Mouse (Mus musculus): ENCODE data around the gene Grid1. TPM values are rescaled to one million over a fixed set of nuclear protein-coding genes. Genes with fewer than 3 reads are reported as not detected.

The Grid1 gene
- polyA plus RNA-seq, 1 experiment from 2014 or later, result not detected

DNA sequence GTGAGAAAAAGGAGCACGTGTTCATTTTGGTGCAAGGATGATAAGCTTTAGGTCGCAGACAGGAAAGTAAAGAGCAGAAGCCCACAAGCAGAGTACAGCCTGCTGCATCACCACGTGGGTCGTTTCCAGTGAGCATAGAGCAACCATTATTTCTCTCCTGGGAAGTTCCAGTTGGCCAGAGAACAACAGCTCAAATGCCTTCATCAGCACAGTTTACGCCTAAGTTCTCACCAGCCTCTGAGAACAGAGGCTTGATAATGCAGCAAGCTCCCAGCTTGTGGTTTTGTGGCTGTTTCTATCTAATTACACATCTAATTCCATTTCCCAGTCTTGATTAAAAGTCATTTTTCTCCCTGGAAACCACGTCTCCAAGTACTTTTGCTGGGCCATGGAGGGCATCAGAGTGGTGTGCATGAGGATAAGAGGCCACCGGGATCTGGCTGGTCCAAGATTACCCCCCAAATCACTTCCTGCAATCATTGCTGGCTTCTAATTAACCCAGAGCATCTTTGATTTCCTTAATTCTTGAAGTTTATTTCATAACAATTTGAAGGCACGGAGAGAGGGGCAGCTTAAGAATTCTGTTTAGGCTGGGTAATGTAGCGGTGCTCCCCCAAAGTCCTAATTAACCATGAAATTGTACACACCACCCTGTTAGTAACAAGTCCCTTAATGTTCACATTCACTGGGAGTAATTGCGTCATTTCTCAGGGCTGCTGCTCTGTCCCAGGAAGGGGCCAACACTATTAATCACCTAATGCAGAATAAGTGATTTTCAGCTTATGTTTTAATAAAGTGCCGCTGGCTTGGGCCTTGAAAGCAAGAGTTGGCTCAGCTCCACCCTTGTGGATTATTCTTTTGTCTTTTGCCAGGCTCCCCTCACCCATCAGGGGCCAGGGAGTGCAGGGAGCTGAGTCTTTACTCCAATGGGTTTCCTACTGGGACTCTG, 292.7 kb downstream of the Grid1 start:
- TF ChIP-seq CTCF (IDR thresholded peaks at IDR 0.05), result no peak
- ChIA-PET POLR2A (no interaction called here), CTCF (interaction anchor here (1.0 kb wide), 1 partner anchor 13 kb away, joined by 3 read pairs; no protein-coding TSS in a partner anchor)
- no peak for DNase-seq (ENCODE audit: low read depth, low spot score)
- ATAC-seq, result no peak
- in situ Hi-C loops (cut with MboI; ENCODE audit: low pct_unique_long_range_greater_than_20kb), result loop anchor here (10.0 kb wide), 1 partner anchor 298 kb away; no protein-coding TSS in a partner anchor
- H3K27me3 ChIP-seq, result peaks cover 25% of the 10 kb centered on the region

DNA sequence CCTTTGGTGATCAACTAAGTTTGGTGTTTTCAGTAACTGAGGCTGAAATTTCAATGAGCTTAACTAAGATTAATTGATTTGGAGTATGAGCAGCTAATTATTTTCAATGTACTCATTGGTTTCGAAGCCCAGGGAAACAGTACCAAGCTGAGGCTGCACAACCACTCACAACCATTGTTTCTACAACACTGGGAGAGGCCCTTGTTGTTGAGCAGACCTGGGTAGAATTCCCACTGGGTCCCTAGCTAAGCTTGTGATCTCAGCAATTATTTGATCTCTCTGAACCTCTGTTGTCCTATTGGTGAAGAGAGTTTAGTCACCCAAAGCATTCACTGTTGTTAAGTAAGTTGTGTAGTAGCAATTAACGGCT, 293.4 kb downstream of the Grid1 start:
- ChIA-PET CTCF (no interaction called here), POLR2A (no interaction called here)
- in situ Hi-C loops (cut with MboI; ENCODE audit: low pct_unique_long_range_greater_than_20kb), result loop anchor here (10.0 kb wide), 1 partner anchor 298 kb away; no protein-coding TSS in a partner anchor
- H3K27me3 ChIP-seq, result peaks cover 19% of the 10 kb centered on the region
- DNase-seq (ENCODE audit: low read depth, low spot score), result no peak
- ATAC-seq, result no peak
- TF ChIP-seq CTCF (IDR thresholded peaks at IDR 0.05), result no peak

DNA sequence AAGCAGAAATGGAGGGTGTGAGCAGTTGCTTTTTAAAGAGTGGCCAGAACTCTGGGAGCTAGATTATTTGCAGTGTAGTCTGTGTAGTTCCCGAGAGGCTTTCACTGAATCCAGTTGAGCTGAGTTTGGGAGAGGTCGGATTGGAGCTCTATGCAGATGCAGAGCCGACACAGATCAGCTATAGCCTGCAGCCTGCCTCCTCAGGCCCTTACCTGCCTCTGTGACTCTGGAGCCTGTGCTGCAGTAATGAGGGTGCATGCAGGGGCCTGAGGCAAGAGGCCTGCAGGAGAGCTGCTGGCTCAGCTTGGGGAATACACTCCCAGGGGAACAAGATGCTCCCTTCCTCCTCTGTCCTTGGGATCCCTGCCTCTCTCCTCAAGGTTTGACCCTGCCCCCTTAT, 296.0 kb downstream of the Grid1 start:
- in situ Hi-C loops (cut with MboI; ENCODE audit: low pct_unique_long_range_greater_than_20kb), result loop anchor here (10.0 kb wide), 1 partner anchor 301 kb away; no protein-coding TSS in a partner anchor
- CTCF ChIA-PET, result no interaction called here
- no peak for DNase-seq (ENCODE audit: low read depth, low spot score)
- no peak for ATAC-seq
- H3K27me3 ChIP-seq, result peaks cover 20% of the 10 kb centered on the region
- TF ChIP-seq CTCF (IDR thresholded peaks at IDR 0.05), result no peak
- POLR2A ChIA-PET, result no interaction called here

DNA sequence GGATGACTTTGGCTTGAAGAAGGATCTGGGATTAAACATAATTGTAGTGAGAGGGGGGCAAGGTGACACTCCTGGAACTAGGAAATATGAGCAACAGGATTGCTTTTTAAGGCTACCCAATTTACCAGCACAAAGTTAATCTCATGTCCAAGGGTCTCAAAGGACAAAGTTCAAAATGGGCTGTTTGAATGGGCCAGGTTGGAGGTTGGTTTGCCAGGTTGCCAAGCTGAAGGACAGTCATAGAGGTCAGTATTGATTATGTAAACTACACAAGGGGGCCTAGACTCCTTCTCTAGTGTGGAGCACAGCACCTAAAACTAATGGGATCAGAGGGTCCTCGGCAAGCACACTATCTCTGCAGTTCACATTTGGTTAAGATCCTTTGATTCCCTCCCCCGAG, 300.2 kb downstream of the Grid1 start:
- in situ Hi-C loops (cut with MboI; ENCODE audit: low pct_unique_long_range_greater_than_20kb), result no loop called here
- ATAC-seq, result no peak
- CTCF ChIA-PET, result no interaction called here
- TF ChIP-seq CTCF (IDR thresholded peaks at IDR 0.05), result no peak
- no peak for DNase-seq (ENCODE audit: low read depth, low spot score)
- peaks cover 5% of the 10 kb centered on the region for H3K27me3 ChIP-seq
- POLR2A ChIA-PET, result no interaction called here

DNA sequence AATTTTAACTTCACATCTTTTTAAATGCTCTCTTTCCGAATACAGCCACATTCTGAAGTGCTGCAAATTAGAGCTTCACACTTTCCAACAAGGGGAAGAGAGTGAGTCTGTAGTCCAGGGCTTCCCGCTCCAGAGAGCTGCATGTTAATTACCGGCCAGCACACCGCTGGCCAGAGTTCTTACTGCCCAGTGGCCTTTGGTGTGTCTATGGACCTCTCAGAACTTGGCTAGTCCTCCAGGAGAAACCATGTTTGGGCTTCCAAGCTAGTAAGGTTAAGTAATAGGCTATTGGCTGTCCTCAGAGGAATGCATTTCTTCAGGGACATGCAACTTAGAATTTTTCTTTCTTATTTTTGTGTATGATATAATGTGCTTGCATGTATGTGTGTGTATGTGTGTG, 301.0 kb downstream of the Grid1 start:
- ChIA-PET POLR2A (no interaction called here), CTCF (no interaction called here)
- in situ Hi-C loops (cut with MboI; ENCODE audit: low pct_unique_long_range_greater_than_20kb), result no loop called here
- ATAC-seq (no peak), DNase-seq (ENCODE audit: low read depth, low spot score) (no peak)
- no peak for TF ChIP-seq CTCF (IDR thresholded peaks at IDR 0.05)
- H3K27me3 ChIP-seq, result peaks cover 5% of the 10 kb centered on the region

DNA sequence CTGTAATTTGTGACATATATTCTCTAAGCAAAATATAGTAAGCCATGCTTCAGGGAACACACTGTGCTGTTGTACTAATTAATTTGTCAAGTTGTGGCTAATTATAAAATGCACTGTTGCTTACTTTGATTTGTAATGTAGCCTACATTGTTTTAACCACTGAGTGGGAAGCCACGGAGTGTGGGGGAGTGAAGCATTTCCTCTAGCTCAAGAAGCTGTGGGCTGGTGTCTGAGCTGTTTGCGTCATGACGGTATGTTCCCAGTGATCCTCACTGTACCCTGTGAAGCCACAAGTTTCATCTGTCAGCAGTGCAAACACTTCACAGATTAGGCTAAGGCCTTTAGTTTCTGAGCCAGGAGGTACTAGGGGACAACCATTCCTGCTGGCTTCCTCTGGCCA, 302.2 kb downstream of the Grid1 start:
- TF ChIP-seq CTCF (IDR thresholded peaks at IDR 0.05), result no peak
- in situ Hi-C loops (cut with MboI; ENCODE audit: low pct_unique_long_range_greater_than_20kb), result no loop called here
- ChIA-PET POLR2A (no interaction called here), CTCF (no interaction called here)
- no peak for DNase-seq (ENCODE audit: low read depth, low spot score)
- ATAC-seq, result no peak
- peaks cover 5% of the 10 kb centered on the region for H3K27me3 ChIP-seq

DNA sequence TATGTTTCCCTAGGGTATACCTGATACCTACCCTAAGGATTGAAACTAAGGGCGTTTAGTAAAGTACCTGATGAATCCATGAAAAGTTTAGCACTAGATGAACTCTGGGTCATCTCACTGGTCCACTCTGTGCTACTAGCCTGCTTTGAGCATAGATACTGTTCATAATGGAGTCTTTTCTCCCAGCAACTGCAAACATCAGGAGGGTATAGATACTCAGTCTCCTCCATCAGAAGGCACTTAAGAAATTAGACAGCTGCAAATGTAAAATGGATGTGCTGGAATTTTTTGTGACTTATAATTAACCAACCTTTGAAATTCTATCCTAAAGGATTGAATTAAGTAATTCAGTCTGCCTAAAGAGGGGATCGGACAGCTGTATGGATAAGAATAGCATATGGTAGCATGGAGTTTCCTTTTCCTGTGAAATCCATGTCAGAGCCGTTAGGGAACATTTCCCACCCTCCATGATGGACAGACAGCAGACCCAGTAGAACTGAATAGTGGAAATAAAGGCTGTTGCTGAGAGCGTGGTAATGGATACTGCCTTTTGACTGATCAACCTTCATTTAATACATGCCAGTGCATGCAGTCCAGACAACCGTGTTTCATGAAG, 303.5 kb downstream of the Grid1 start:
- TF ChIP-seq CTCF (IDR thresholded peaks at IDR 0.05), result no peak
- ChIA-PET CTCF (no interaction called here), POLR2A (no interaction called here)
- in situ Hi-C loops (cut with MboI; ENCODE audit: low pct_unique_long_range_greater_than_20kb), result no loop called here
- ATAC-seq, result no peak
- H3K27me3 ChIP-seq, result peaks cover 5% of the 10 kb centered on the region
- no peak for DNase-seq (ENCODE audit: low read depth, low spot score)

DNA sequence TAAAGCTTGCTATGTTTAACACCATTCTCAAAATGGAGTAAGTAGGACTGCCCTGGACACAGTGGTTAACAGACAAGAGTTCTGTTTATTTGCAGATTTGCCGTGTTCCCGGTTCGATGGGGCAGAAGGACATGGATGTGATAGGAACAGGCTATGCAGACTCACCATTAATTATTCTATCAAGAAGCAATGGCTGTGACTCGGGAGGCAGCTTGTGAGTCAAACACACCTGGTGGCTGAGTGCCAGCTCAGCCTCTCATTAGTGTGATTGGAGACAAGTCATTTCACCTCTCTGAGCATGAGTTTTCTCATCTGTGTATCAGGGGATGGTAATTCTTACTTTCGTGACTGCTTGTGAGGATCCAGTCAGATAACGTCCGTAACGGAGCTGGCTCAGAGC, 307.7 kb downstream of the Grid1 start:
- ATAC-seq (no peak), DNase-seq (ENCODE audit: low read depth, low spot score) (no peak)
- TF ChIP-seq CTCF (IDR thresholded peaks at IDR 0.05), result no peak
- H3K27me3 ChIP-seq, result no peaks in the 10 kb centered on the region
- ChIA-PET POLR2A (no interaction called here), CTCF (no interaction called here)
- in situ Hi-C loops (cut with MboI; ENCODE audit: low pct_unique_long_range_greater_than_20kb), result loop anchor here (25.0 kb wide), 1 partner anchor 110 kb away; no protein-coding TSS in a partner anchor

DNA sequence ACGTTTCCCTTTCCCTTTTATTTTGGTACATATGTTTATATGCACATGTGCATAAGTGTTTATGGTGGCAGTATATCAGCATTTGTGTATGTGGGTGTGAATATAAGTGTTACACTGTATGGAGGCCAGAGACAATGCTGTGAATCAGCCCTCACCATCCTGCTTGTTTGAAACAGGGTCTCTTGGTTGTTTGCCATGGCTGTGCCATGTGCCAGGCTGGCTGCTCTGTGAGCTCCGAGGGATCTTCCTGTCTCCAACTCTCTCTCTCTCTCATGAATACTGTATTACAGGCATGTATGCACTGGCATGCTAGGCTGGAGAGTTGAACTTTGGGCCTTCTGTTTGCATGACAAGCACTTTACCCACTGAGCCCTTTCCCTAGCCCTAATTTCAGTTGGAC, 315.1 kb downstream of the Grid1 start:
- no peak for ATAC-seq
- POLR2A ChIA-PET, result no interaction called here
- CTCF ChIA-PET, result no interaction called here
- no peak for TF ChIP-seq CTCF (IDR thresholded peaks at IDR 0.05)
- in situ Hi-C loops (cut with MboI; ENCODE audit: low pct_unique_long_range_greater_than_20kb), result loop anchor here (25.0 kb wide), 1 partner anchor 102 kb away; no protein-coding TSS in a partner anchor
- DNase-seq (ENCODE audit: low read depth, low spot score), result no peak
- H3K27me3 ChIP-seq, result no peaks in the 10 kb centered on the region

DNA sequence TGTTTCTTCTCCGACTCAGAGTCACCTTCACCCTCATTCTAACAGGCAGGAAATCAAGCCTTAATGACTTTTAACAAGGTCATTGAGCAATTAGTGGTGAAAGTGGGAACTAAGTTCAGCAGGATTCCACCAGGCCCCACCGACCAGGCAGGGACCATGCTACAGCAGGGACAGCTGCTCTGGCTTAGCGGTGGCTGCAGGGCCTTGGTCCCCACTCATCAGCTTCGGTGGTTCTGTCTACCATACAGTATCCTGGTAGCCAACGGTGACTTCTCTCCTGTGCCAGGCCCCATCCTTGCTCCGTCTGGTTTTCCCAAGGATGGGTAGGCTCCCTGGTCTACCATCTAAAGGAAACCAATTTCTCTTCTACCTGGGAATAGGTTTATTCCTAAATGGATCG, 318.2 kb downstream of the Grid1 start:
- DNase-seq (ENCODE audit: low read depth, low spot score) (no peak), ATAC-seq (no peak)
- ChIA-PET CTCF (no interaction called here), POLR2A (no interaction called here)
- TF ChIP-seq CTCF (IDR thresholded peaks at IDR 0.05), result no peak
- in situ Hi-C loops (cut with MboI; ENCODE audit: low pct_unique_long_range_greater_than_20kb), result loop anchor here (25.0 kb wide), 1 partner anchor 99 kb away; no protein-coding TSS in a partner anchor
- H3K27me3 ChIP-seq, result no peaks in the 10 kb centered on the region

DNA sequence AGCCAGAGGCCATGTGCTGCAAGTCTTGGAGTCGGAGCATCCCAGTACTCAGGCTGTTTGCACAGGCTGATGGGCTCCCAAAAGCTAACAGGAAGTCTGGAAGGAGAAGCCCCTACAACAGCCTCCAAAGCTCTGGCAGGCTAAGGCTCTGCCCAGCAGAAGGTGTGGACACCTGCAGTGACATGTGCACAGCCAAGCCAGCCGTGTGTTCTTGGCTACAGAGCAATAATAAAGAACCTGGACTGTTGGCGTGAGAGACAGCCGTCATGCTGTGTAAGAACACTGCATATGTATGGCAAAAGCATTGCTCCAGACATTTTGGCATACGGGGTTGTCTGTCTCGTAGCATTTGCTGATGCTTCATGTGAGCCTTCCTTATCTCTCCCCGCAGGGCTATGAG, 319.9 kb downstream of the Grid1 start:
- CTCF ChIA-PET, result no interaction called here
- POLR2A ChIA-PET, result no interaction called here
- ATAC-seq (no peak), DNase-seq (ENCODE audit: low read depth, low spot score) (no peak)
- no peak for TF ChIP-seq CTCF (IDR thresholded peaks at IDR 0.05)
- in situ Hi-C loops (cut with MboI; ENCODE audit: low pct_unique_long_range_greater_than_20kb), result loop anchor here (25.0 kb wide), 1 partner anchor 97 kb away; no protein-coding TSS in a partner anchor
- H3K27me3 ChIP-seq, result no peaks in the 10 kb centered on the region

Data from Patski (cell line).